Comparison of ENCODE assay signal across 8 mouse cellular contexts in genomic region chr12:58268563-58269501, GRCm38 (mm10). TPM values are rescaled to one million over a fixed set of nuclear protein-coding genes. Genes with fewer than 3 reads are reported as not detected.
DNase-seq lines count a peak whose midpoint lies in the region; ATAC-seq and TF ChIP-seq lines count a peak whose summit lies in the region.

Gene Clec14a (minus strand): TSS chr12:58269290.

- TF ChIP-seq CTCF in bone marrow, adult 2 months (IDR thresholded peaks at IDR 0.05; ENCODE audit: control insufficient read depth, insufficient read depth, low read length): no peak

- no peaks in the 10 kb centered on the region for H3K4me1 ChIP-seq in bone marrow, adult 2 months (ENCODE audit: control insufficient read depth, insufficient read depth, low read length)
- H3K4me1 ChIP-seq in hindbrain, embryonic 14.5 days (replicated peaks; ENCODE audit: control insufficient read depth, insufficient read depth, low read length): peaks cover 12% of the 10 kb centered on the region; the same call in 1 of the 2 replicates
- peaks cover 14% of the 10 kb centered on the region for H3K4me1 ChIP-seq in limb, embryonic 15.5 days
- H3K4me1 ChIP-seq in midbrain, embryonic 15.5 days: peaks cover 11% of the 10 kb centered on the region; the same call in 1 of the 2 replicates

- DNase-seq in cerebellum, postnatal 10 days: peak; percentile 35 to 37
- no peak for DNase-seq in cerebellum, adult 11 months
- peak; percentile 7 to 13 for DNase-seq in gastrocnemius, adult 8-10 months (ENCODE audit: low spot score in 2 of 2)
- no peak for DNase-seq in hindbrain, embryonic 14.5 days (ENCODE audit: low spot score)
- DNase-seq in urinary bladder, postnatal 36 days (ENCODE audit: low spot score in 2 of 2): peak; percentile 9 to 23

- WGBS in bone marrow, adult 2 months: 24% methylated on average over 32 of the region's 32 CpGs
- WGBS in hindbrain, embryonic 14.5 days: 9% methylated on average over 32 of the region's 32 CpGs
- WGBS in limb, embryonic 15.5 days: 2% methylated on average over 32 of the region's 32 CpGs
- WGBS in midbrain, embryonic 15.5 days: 10% methylated on average over 32 of the region's 32 CpGs

- peak; percentile 88 for ATAC-seq in hindbrain, embryonic 14.5 days (ENCODE audit: low FRiP score)
- peak; percentile 85 for ATAC-seq in limb, embryonic 15.5 days (ENCODE audit: insufficient number of reproducible peaks, low FRiP score, low TSS enrichment, low read depth)
- peak; percentile 90 for ATAC-seq in midbrain, embryonic 15.5 days (replicated peaks)

- no peaks in the 10 kb centered on the region for H3K27me3 ChIP-seq in hindbrain, embryonic 14.5 days (ENCODE audit: control insufficient read depth, insufficient read depth, low read length)
- H3K27me3 ChIP-seq in limb, embryonic 15.5 days: no peaks in the 10 kb centered on the region
- H3K27me3 ChIP-seq in midbrain, embryonic 15.5 days (replicated peaks): no peaks in the 10 kb centered on the region

- H3K9me3 ChIP-seq in hindbrain, embryonic 14.5 days (ENCODE audit: control insufficient read depth, low read length): no peaks in the 10 kb centered on the region
- no peaks in the 10 kb centered on the region for H3K9me3 ChIP-seq in limb, embryonic 15.5 days
- no peaks in the 10 kb centered on the region for H3K9me3 ChIP-seq in midbrain, embryonic 15.5 days

- H3K9ac ChIP-seq in hindbrain, embryonic 14.5 days: peak within 1 kb of the TSS; percentile 48
- H3K9ac ChIP-seq in limb, embryonic 15.5 days: peak within 1 kb of the TSS; percentile 41
- H3K9ac ChIP-seq in midbrain, embryonic 15.5 days: peak within 1 kb of the TSS; percentile 27

- no peaks in the 10 kb centered on the region for H3K36me3 ChIP-seq in hindbrain, embryonic 14.5 days (replicated peaks; ENCODE audit: control insufficient read depth, insufficient read depth)
- H3K36me3 ChIP-seq in limb, embryonic 15.5 days: no peaks in the 10 kb centered on the region
- H3K36me3 ChIP-seq in midbrain, embryonic 15.5 days (replicated peaks): no peaks in the 10 kb centered on the region

- H3K4me2 ChIP-seq in hindbrain, embryonic 14.5 days (replicated peaks): peak within 1 kb of the TSS; percentile 76
- peak within 1 kb of the TSS; percentile 63 for H3K4me2 ChIP-seq in limb, embryonic 15.5 days
- peak within 1 kb of the TSS; percentile 71 for H3K4me2 ChIP-seq in midbrain, embryonic 15.5 days

- H3K27ac ChIP-seq in bone marrow, adult 2 months (ENCODE audit: control insufficient read depth, insufficient read depth, low read depth, low read length, poor library complexity): peak within 1 kb of the TSS; percentile 55; the same call in 1 of the 2 replicates
- H3K27ac ChIP-seq in hindbrain, embryonic 14.5 days: peak within 1 kb of the TSS; percentile 55
- H3K27ac ChIP-seq in limb, embryonic 15.5 days: peak within 1 kb of the TSS; percentile 92
- 0 out of 2 replicates have a peak within 1 kb of the TSS, but pooled peaks have one; percentile 0 for H3K27ac ChIP-seq in midbrain, embryonic 15.5 days

- TF ChIP-seq POLR2A in bone marrow, adult 2 months (IDR thresholded peaks at IDR 0.05; ENCODE audit: borderline replicate concordance, control insufficient read depth, low read depth, low read length): no peak

- H3K4me3 ChIP-seq in bone marrow, adult 2 months (replicated peaks; ENCODE audit: control insufficient read depth, low read depth, low read length): peak within 1 kb of the TSS; percentile 16
- H3K4me3 ChIP-seq in hindbrain, embryonic 14.5 days (replicated peaks; ENCODE audit: low read length): peak within 1 kb of the TSS; percentile 36
- peak within 1 kb of the TSS; percentile 48 for H3K4me3 ChIP-seq in limb, embryonic 15.5 days
- peak within 1 kb of the TSS; percentile 37 for H3K4me3 ChIP-seq in midbrain, embryonic 15.5 days

RNA-seq across cellular contexts. Expression of gene Clec14a, which starts in this region (rescaled TPM):
- 1.4 and 1.5 TPM in 2 replicates for polyA plus RNA-seq in bone marrow, adult 2 months (2011; ENCODE audit: insufficient read depth, insufficient read length, low replicate concordance, missing spikeins)
- 1 to 10 TPM; 3.4 to 4.5 (median 4.0) TPM for total RNA-seq in gastrocnemius, adult 8-10 months (2022)
- 7.9 and 9.3 TPM in 2 replicates for polyA plus RNA-seq in hindbrain, embryonic 14.5 days (2014; fragmentation: Nextera tagmentation; extraction: Ambion mirVana)
- polyA plus RNA-seq in limb, embryonic 15.5 days (2015; fragmentation: Nextera tagmentation; extraction: Ambion mirVana): 20.5 and 22.1 TPM in 2 replicates
- polyA plus RNA-seq in midbrain, embryonic 15.5 days (2015; fragmentation: Nextera tagmentation; extraction: Ambion mirVana): 5.6 and 6.2 TPM in 2 replicates

Comparison
In these comparisons a context has a peak if more than half of its experiments do, and no peak if none do; other contexts are left out.
1. DNase-seq: peak in cerebellum, postnatal 10 days (2 of 2), gastrocnemius, adult 8-10 months (2 of 2) and urinary bladder, postnatal 36 days (2 of 2); none in cerebellum, adult 11 months (single experiment) and hindbrain, embryonic 14.5 days (single experiment).
2. H3K27ac ChIP-seq: peak in every context shown above with its lines; median percentile 92 in limb, embryonic 15.5 days; 55 in bone marrow, adult 2 months; 55 in hindbrain, embryonic 14.5 days; 0 in midbrain, embryonic 15.5 days.
3. Peak in every context shown above with its lines, with median percentiles within 50 percentile points of each other: H3K4me3 ChIP-seq, ATAC-seq, H3K4me2 ChIP-seq and H3K9ac ChIP-seq.